Mouse (Mus musculus) myocyte (in vitro differentiated cells): Measurements from ENCODE around the gene Epb41. TPM values are rescaled to one million over a fixed set of nuclear protein-coding genes. Genes with fewer than 3 reads are reported as not detected.

ENCODE experiments used
- H3K27me3 ChIP-seq: one replicate; pipeline ENCODE4 v1.6.1; 2011; ENCODE audit not compliant: control insufficient read depth, insufficient read depth, insufficient read length
- H3K36me3 ChIP-seq: one replicate; pipeline ENCODE4 v1.6.1; 2011; ENCODE audit not compliant: control insufficient read depth, insufficient read depth
- H3K4me2 ChIP-seq: one replicate; pipeline ENCODE4 v1.6.1; 2011; ENCODE audit warnings: low read depth, control low read depth
- H3K4me3 ChIP-seq: one replicate; pipeline ENCODE4 v1.5.1; 2011; ENCODE audit warnings: mild to moderate bottlenecking, control low read depth, moderate library complexity
- H3K79me2 ChIP-seq: one replicate; pipeline ENCODE4 v1.6.1; 2011; ENCODE audit not compliant: control insufficient read depth, insufficient read depth
- H3ac ChIP-seq: one replicate; pipeline ENCODE4 v1.6.1; 2011; ENCODE audit not compliant: control insufficient read depth, insufficient read length
- CEBPB ChIP-seq: IDR thresholded peaks from 2 replicates; pipeline ENCODE4 v1.6.1; 2011; ENCODE audit warnings: mild to moderate bottlenecking, moderate library complexity; ENCODE audit not compliant: poor library complexity, insufficient read depth, severe bottlenecking
- E2F4 ChIP-seq: IDR thresholded peaks from one replicate; pipeline ENCODE4 v1.6.1; 2011; ENCODE audit warnings: mild to moderate bottlenecking, control low read depth, moderate library complexity; ENCODE audit not compliant: insufficient read depth
- MAX ChIP-seq: IDR thresholded peaks from one replicate; pipeline ENCODE4 v1.6.1; 2011; ENCODE audit warnings: low read depth, mild to moderate bottlenecking, control low read depth
- MYOD1 ChIP-seq, 3 experiments: IDR thresholded peaks; one replicate each; pipeline ENCODE4 v1.6.1; 2011; ENCODE audit warnings: control low read depth in 2 of 3, low read depth in 2 of 3, mild to moderate bottlenecking in 2 of 3, moderate library complexity in 1 of 3; ENCODE audit not compliant: insufficient read length in 2 of 3, control insufficient read depth in 1 of 3
- MYOG ChIP-seq, 3 experiments: IDR thresholded peaks; one replicate each; pipeline ENCODE4 v1.6.1; 2011; ENCODE audit warnings: control low read depth in 2 of 3, low read depth in 2 of 3, mild to moderate bottlenecking in 2 of 3; ENCODE audit not compliant: insufficient read length in 2 of 3, control insufficient read depth in 1 of 3, insufficient read depth in 1 of 3
- POLR2A ChIP-seq: IDR thresholded peaks from one replicate; pipeline ENCODE4 v1.6.1; 2011; ENCODE audit warnings: low read depth, mild to moderate bottlenecking, control low read depth, moderate library complexity; ENCODE audit not compliant: insufficient read length
- POLR2AphosphoS2 ChIP-seq: IDR thresholded peaks from one replicate; pipeline ENCODE4 v1.6.1; 2011; ENCODE audit warnings: low read depth, control low read depth; ENCODE audit not compliant: insufficient read length
- REST ChIP-seq: IDR thresholded peaks from one replicate; pipeline ENCODE4 v1.6.1; 2011; ENCODE audit warnings: mild to moderate bottlenecking, control low read depth, moderate library complexity; ENCODE audit not compliant: insufficient read depth, insufficient read length
- SRF ChIP-seq: IDR thresholded peaks from one replicate; pipeline ENCODE4 v1.6.1; 2011; ENCODE audit warnings: low read depth; ENCODE audit not compliant: control insufficient read depth, insufficient read length
- TCF12 ChIP-seq: IDR thresholded peaks from one replicate; pipeline ENCODE4 v1.6.1; 2011; ENCODE audit warnings: mild to moderate bottlenecking, control low read depth; ENCODE audit not compliant: poor library complexity, insufficient read depth, severe bottlenecking
- TCF3 ChIP-seq: IDR thresholded peaks from one replicate; pipeline ENCODE4 v1.6.1; 2011; ENCODE audit warnings: low read depth, control low read depth; ENCODE audit not compliant: insufficient read length
- USF1 ChIP-seq: IDR thresholded peaks from one replicate; pipeline ENCODE4 v1.6.1; 2011; ENCODE audit warnings: low read depth, mild to moderate bottlenecking, control low read depth, moderate library complexity
- polyA plus RNA-seq: library from polyadenylated mRNA; unstranded; fragments of >200 nt; fragmentation: generic; extraction: Trizol; gene quantifications from one replicate; pipeline ENCODE4 v1.2.1, GENCODE M21; 2012; ENCODE audit warnings: missing spikeins

The Epb41 gene
- polyA plus RNA-seq, 1 experiment = 4.8 TPM

GRCm38 (mm10) chr4:132048011-132048991 is 26.8 kb downstream of the Epb41 start:
- no peak for TF ChIP-seq TCF3
- TF ChIP-seq USF1 = no peak
- TF ChIP-seq TCF12 = no peak
- TF ChIP-seq MYOD1 (IDR thresholded peaks at IDR 0.05; ENCODE audit: control insufficient read depth in 1 of 3, insufficient read length in 2 of 3, low read depth in 2 of 3) = no peak
- no peak for TF ChIP-seq POLR2AphosphoS2
- TF ChIP-seq MAX = no peak
- no peak for TF ChIP-seq CEBPB
- TF ChIP-seq SRF = no peak
- TF ChIP-seq E2F4 = no peak
- TF ChIP-seq POLR2A = no peak
- no peak for TF ChIP-seq REST
- no peak for TF ChIP-seq MYOG (IDR thresholded peaks at IDR 0.05; ENCODE audit: control insufficient read depth in 1 of 3, insufficient read depth in 1 of 3, insufficient read length in 2 of 3, low read depth in 2 of 3)
- H3K4me2 ChIP-seq = peak overlapping the region; percentile 79
- H3ac ChIP-seq = peak overlapping the region; percentile 69
- H3K79me2 ChIP-seq = no peaks in the 10 kb centered on the region
- no peaks in the 10 kb centered on the region for H3K27me3 ChIP-seq
- H3K36me3 ChIP-seq = no peaks in the 10 kb centered on the region
- H3K4me3 ChIP-seq = peak overlapping the region; percentile 29

DNA sequence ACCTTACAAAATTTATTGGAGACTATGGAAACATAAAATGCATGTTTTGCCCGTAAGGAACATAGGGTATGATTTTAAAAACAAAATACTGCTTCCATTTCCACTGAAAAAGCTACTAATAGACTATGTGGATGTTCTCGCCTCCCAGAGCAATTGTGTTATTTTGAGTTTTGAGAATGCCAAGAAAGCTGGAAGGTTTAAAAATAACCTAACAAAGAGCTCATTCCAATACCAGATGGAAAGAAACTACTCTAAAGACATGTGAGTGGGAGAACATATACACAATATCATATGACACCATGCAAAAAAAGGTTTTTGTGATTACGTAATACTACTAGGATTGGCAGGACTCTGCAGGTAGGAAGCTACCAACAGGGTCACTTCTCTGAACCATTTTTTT is 31.4 kb downstream of the Epb41 start:
- Histone ChIP-seq H3K27me3 (no peaks in the 10 kb centered on the region), H3ac (no peak overlapping the region), H3K36me3 (no peaks in the 10 kb centered on the region), H3K4me2 (no peak overlapping the region), H3K4me3 (no peak overlapping the region), H3K79me2 (no peaks in the 10 kb centered on the region)
- TF ChIP-seq MAX (no peak), CEBPB (no peak), REST (no peak), MYOD1 (IDR thresholded peaks at IDR 0.05; ENCODE audit: control insufficient read depth in 1 of 3, insufficient read length in 2 of 3, low read depth in 2 of 3) (no peak), USF1 (no peak), SRF (no peak), POLR2AphosphoS2 (no peak), E2F4 (no peak), MYOG (IDR thresholded peaks at IDR 0.05; ENCODE audit: control insufficient read depth in 1 of 3, insufficient read depth in 1 of 3, insufficient read length in 2 of 3, low read depth in 2 of 3) (no peak), TCF3 (no peak), POLR2A (no peak), TCF12 (no peak)

- H3K79me2 ChIP-seq = no peaks in the 10 kb centered on the region
- no peak for TF ChIP-seq CEBPB
- TF ChIP-seq REST = no peak
- no peak for TF ChIP-seq USF1
- TF ChIP-seq POLR2AphosphoS2 = no peak
- TF ChIP-seq TCF3 = no peak
- no peak for TF ChIP-seq MYOG (IDR thresholded peaks at IDR 0.05; ENCODE audit: control insufficient read depth in 1 of 3, insufficient read depth in 1 of 3, insufficient read length in 2 of 3, low read depth in 2 of 3)
- no peak for TF ChIP-seq MAX
- no peak for TF ChIP-seq E2F4
- TF ChIP-seq TCF12 = no peak
- TF ChIP-seq MYOD1 (IDR thresholded peaks at IDR 0.05; ENCODE audit: control insufficient read depth in 1 of 3, insufficient read length in 2 of 3, low read depth in 2 of 3) = no peak
- TF ChIP-seq SRF = no peak
- no peak for TF ChIP-seq POLR2A
- H3ac ChIP-seq = no peak overlapping the region
- no peaks in the 10 kb centered on the region for H3K36me3 ChIP-seq
- H3K4me3 ChIP-seq = no peak overlapping the region
- H3K27me3 ChIP-seq = no peaks in the 10 kb centered on the region
- H3K4me2 ChIP-seq = no peak overlapping the region
These were observed 33.4 kb downstream of the Epb41 start for GRCm38 (mm10) chr4:132041471-132042332.

DNA sequence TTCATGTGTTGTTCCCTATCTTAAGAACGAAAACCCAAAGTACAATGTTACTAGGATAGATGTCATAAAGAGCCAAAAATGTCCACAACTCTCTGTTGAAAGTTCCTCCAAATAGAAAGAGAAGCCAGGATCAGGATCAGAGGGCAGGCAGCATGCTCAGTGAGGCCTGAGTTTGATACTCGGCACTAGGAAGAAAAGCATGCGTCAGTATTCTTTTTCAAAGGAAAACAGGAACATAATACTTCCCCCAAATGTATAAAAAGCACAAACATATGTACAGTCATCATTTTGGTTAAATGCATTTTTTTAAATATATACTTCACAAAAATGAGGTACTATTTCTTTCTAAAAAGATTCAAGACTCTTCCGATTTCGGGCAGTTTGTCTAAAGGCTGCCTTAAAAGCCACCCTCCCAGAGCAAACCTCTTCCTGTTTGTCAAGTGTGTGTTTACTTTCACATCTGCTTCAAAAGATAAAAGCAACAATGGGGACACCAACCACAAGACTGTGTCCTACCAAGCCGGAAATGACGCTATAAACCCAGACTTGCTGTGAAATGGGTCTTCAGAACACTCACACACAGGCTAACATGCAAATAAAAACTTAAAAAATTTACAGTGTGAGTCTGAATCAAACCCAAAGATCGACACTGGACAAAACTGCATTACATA is 35.0 kb downstream of the Epb41 start:
- Histone ChIP-seq H3K27me3 (no peaks in the 10 kb centered on the region), H3K36me3 (no peaks in the 10 kb centered on the region), H3K79me2 (no peaks in the 10 kb centered on the region), H3ac (no peak overlapping the region), H3K4me3 (no peak overlapping the region), H3K4me2 (no peak overlapping the region)
- no peak for TF ChIP-seq CEBPB
- TF ChIP-seq SRF = no peak
- TF ChIP-seq TCF3 = no peak
- no peak for TF ChIP-seq TCF12
- no peak for TF ChIP-seq MAX
- no peak for TF ChIP-seq POLR2AphosphoS2
- TF ChIP-seq E2F4 = no peak
- TF ChIP-seq MYOG (IDR thresholded peaks at IDR 0.05; ENCODE audit: control insufficient read depth in 1 of 3, insufficient read depth in 1 of 3, insufficient read length in 2 of 3, low read depth in 2 of 3) = no peak
- no peak for TF ChIP-seq USF1
- no peak for TF ChIP-seq REST
- no peak for TF ChIP-seq POLR2A
- no peak for TF ChIP-seq MYOD1 (IDR thresholded peaks at IDR 0.05; ENCODE audit: control insufficient read depth in 1 of 3, insufficient read length in 2 of 3, low read depth in 2 of 3)
